Mouse (Mus musculus) right cerebral cortex, postnatal 14 days (tissue): ENCODE data around the gene Fanci.

Experiments used
- DNase-seq: peaks from one replicate; pipeline ENCODE4 v3.0.0; 2022

Gene Fanci

GRCm38 (mm10) chr7:79391883-79392649 lies at the start of gene Fanci:
Gene Fanci (plus strand): TSS chr7:79391929.
- DNase-seq, result peak; percentile 99

GRCm38 (mm10) chr7:79345902-79346301 lies 45.8 kb upstream of the Fanci start:
- peak; percentile 79 for DNase-seq

GRCm38 (mm10) chr7:79346555-79347075 lies 45.1 kb upstream of the Fanci start:
- no peak for DNase-seq

- DNase-seq, result no peak
Observed at GRCm38 (mm10) chr7:79347108-79347813, 44.5 kb upstream of the Fanci start.

- DNase-seq, result no peak
Observed at GRCm38 (mm10) chr7:79348816-79349215, 42.9 kb upstream of the Fanci start.

GRCm38 (mm10) chr7:79349738-79350386 lies 41.9 kb upstream of the Fanci start:
- DNase-seq, result peak; percentile 80

- peak; percentile 80 for DNase-seq
Observed at GRCm38 (mm10) chr7:79358350-79359182, 33.2 kb upstream of the Fanci start.

- no peak for DNase-seq
Observed at GRCm38 (mm10) chr7:79359183-79359435, 32.6 kb upstream of the Fanci start.

- no peak for DNase-seq
Observed at GRCm38 (mm10) chr7:79360056-79360455, 31.7 kb upstream of the Fanci start.

- no peak for DNase-seq
Observed at GRCm38 (mm10) chr7:79362208-79362607, 29.5 kb upstream of the Fanci start.

GRCm38 (mm10) chr7:79362830-79363229 lies 28.9 kb upstream of the Fanci start:
- DNase-seq, result no peak

- DNase-seq, result peak; percentile 63
Observed at GRCm38 (mm10) chr7:79363370-79364043, 28.2 kb upstream of the Fanci start.

- no peak for DNase-seq
Observed at GRCm38 (mm10) chr7:79368664-79369063, 23.1 kb upstream of the Fanci start.

- DNase-seq, result no peak
Observed at GRCm38 (mm10) chr7:79369416-79369815, 22.3 kb upstream of the Fanci start.

GRCm38 (mm10) chr7:79371321-79371879 lies 20.3 kb upstream of the Fanci start:
- DNase-seq, result peak; percentile 80

- no peak for DNase-seq
Observed at GRCm38 (mm10) chr7:79374017-79374416, 17.7 kb upstream of the Fanci start.

GRCm38 (mm10) chr7:79375594-79375993 lies 16.1 kb upstream of the Fanci start:
- no peak for DNase-seq

- no peak for DNase-seq
Observed at GRCm38 (mm10) chr7:79376516-79377275, 15.0 kb upstream of the Fanci start.

- peak; percentile 38 for DNase-seq
Observed at GRCm38 (mm10) chr7:79386422-79387133, 5.2 kb upstream of the Fanci start, which contains the start of gene Rlbp1. Gene Rlbp1 (minus strand): TSS chr7:79387048.

- DNase-seq, result no peak
Observed at GRCm38 (mm10) chr7:79387140-79387539, 4.6 kb upstream of the Fanci start.
